Mouse (Mus musculus): Measurements from ENCODE around the gene Csf2rb2.

GRCm38 (mm10) chr15:78278308-78278707, 27.2 kb downstream of the Csf2rb2 start:
- no peak for TF ChIP-seq CTCF (IDR thresholded peaks at IDR 0.05; ENCODE audit: low read depth)
- TF ChIP-seq EP300 (IDR thresholded peaks at IDR 0.05; ENCODE audit: low read depth): no peak
